In the genomic region with DNA sequence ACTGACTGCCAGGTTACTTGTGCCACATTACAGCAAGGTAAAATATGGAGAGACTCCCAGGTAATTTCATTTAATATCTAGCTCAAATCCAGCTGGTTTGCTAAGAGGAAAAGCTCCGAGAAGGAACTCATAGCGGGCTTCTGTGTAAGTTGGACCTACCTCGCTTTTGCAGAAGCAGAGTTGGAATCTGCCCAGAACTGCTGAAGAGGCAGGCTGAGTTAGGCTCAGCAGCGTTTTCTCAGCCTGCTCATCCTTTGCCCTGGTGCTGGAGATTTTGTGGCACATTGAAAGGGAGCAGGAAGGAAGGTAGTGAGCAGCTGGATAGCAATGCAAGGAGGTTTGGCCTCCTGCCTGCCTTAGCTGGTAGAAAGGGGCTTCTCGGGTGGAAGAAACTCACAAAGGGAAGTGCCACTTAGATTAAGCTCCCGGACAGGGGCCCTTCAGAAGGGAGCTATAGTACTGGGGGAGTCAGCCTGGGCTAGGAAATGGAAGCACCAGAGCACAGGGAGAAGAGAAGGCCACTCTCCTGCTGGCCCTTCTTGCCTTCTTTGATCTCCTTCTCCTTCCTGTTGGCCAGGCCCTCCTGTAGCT, we compare ENCODE assay signal across 21 mouse cellular contexts. TPM values are rescaled to one million over a fixed set of nuclear protein-coding genes. Genes with fewer than 3 reads are reported as not detected.
DNase-seq lines count a peak whose midpoint lies in the region; ATAC-seq and TF ChIP-seq lines count a peak whose summit lies in the region.
"Had no signal": no experiment of that assay in that cellular context is flagged by ENCODE, and none has a peak within 500 bp of the region (broad histone marks: within the 10 kb centered on the region; RNA-seq: fewer than 3 reads in every experiment).

No protein-coding gene starts in this region.

- peak overlapping the region; percentile 15; the same call in 1 of the 2 replicates for H3K27ac ChIP-seq in hindbrain, embryonic 13.5 days
- H3K27ac ChIP-seq in hindbrain, embryonic 12.5 days, result no peak overlapping the region
- H3K27ac ChIP-seq in lung, embryonic 14.5 days (ENCODE audit: low read depth), result no peak overlapping the region
- H3K27ac ChIP-seq in forebrain, embryonic 16.5 days (ENCODE audit: low read length), result no peak overlapping the region
- H3K27ac ChIP-seq: limb, embryonic 12.5 days had no signal

- TF ChIP-seq CTCF in lung, embryonic 14.5 days (IDR thresholded peaks at IDR 0.05; ENCODE audit: low read depth), result no peak

- 55% methylated on average over 6 of the region's 6 CpGs for WGBS in hindbrain, embryonic 13.5 days
- 53% methylated on average over 6 of the region's 6 CpGs for WGBS in hindbrain, embryonic 12.5 days
- WGBS in lung, embryonic 14.5 days, result 47% methylated on average over 6 of the region's 6 CpGs
- 31% methylated on average over 6 of the region's 6 CpGs for WGBS in forebrain, embryonic 16.5 days

- H3K4me1 ChIP-seq in hindbrain, embryonic 13.5 days (replicated peaks), result 0 out of 2 replicates have a peak, but pooled peaks cover 3% of the 10 kb centered on the region
- no peaks in the 10 kb centered on the region for H3K4me1 ChIP-seq in hindbrain, embryonic 12.5 days
- H3K4me1 ChIP-seq in lung, embryonic 14.5 days (ENCODE audit: insufficient read depth), result no peaks in the 10 kb centered on the region
- H3K4me1 ChIP-seq in forebrain, embryonic 16.5 days (replicated peaks; ENCODE audit: control insufficient read depth, insufficient read depth, low read length), result peaks cover 5% of the 10 kb centered on the region; the same call in 1 of the 2 replicates

- H3K4me3 ChIP-seq in hindbrain, embryonic 13.5 days, result no peak overlapping the region
- no peak overlapping the region for H3K4me3 ChIP-seq in hindbrain, embryonic 12.5 days
- H3K4me3 ChIP-seq in lung, embryonic 14.5 days (ENCODE audit: low read depth, low read length), result no peak overlapping the region
- no peak overlapping the region for H3K4me3 ChIP-seq in forebrain, embryonic 16.5 days (replicated peaks; ENCODE audit: low read length)
- H3K4me3 ChIP-seq: limb, embryonic 12.5 days had no signal

- H3K9me3 ChIP-seq in hindbrain, embryonic 13.5 days, result no peaks in the 10 kb centered on the region
- H3K9me3 ChIP-seq in hindbrain, embryonic 12.5 days (replicated peaks), result no peaks in the 10 kb centered on the region
- no peaks in the 10 kb centered on the region for H3K9me3 ChIP-seq in lung, embryonic 14.5 days (ENCODE audit: low read depth, low read length)
- H3K9me3 ChIP-seq in forebrain, embryonic 16.5 days (ENCODE audit: control insufficient read depth, low read length), result no peaks in the 10 kb centered on the region
- H3K9me3 ChIP-seq: limb, embryonic 12.5 days had no signal

- H3K36me3 ChIP-seq in hindbrain, embryonic 13.5 days, result no peaks in the 10 kb centered on the region
- no peaks in the 10 kb centered on the region for H3K36me3 ChIP-seq in hindbrain, embryonic 12.5 days
- H3K36me3 ChIP-seq in lung, embryonic 14.5 days (ENCODE audit: insufficient read depth), result no peaks in the 10 kb centered on the region
- H3K36me3 ChIP-seq in forebrain, embryonic 16.5 days (ENCODE audit: control insufficient read depth, insufficient read depth), result no peaks in the 10 kb centered on the region
- H3K36me3 ChIP-seq: limb, embryonic 12.5 days had no signal

- no peak overlapping the region for H3K4me2 ChIP-seq in hindbrain, embryonic 13.5 days
- no peak overlapping the region for H3K4me2 ChIP-seq in hindbrain, embryonic 12.5 days (replicated peaks)
- no peak overlapping the region for H3K4me2 ChIP-seq in lung, embryonic 14.5 days
- H3K4me2 ChIP-seq in forebrain, embryonic 16.5 days (ENCODE audit: low read length), result no peak overlapping the region
- H3K4me2 ChIP-seq: limb, embryonic 12.5 days had no signal

- H3K9ac ChIP-seq in hindbrain, embryonic 13.5 days, result no peak overlapping the region
- H3K9ac ChIP-seq in hindbrain, embryonic 12.5 days, result no peak overlapping the region
- no peak overlapping the region for H3K9ac ChIP-seq in lung, embryonic 14.5 days
- H3K9ac ChIP-seq in forebrain, embryonic 16.5 days (replicated peaks; ENCODE audit: low read depth, low read length), result no peak overlapping the region
- H3K9ac ChIP-seq: limb, embryonic 12.5 days had no signal

- peak; percentile 1 for DNase-seq in lung, embryonic 14.5 days
- no peak for DNase-seq in lung, postnatal 25 days (ENCODE audit: low spot score)
- DNase-seq in adrenal gland, adult (ENCODE audit: inconsistent age in 2 of 2, low spot score in 1 of 2), result no peak
- DNase-seq in left cerebral cortex, adult 9 months (ENCODE audit: low spot score in 2 of 2), result no peak
- DNase-seq: adrenal gland, postnatal 36 days; cerebellum, adult 9-10 months; lung, adult 18-20 months; lung, postnatal 4 days; thymus, postnatal 36 days had no signal

- ATAC-seq in hindbrain, embryonic 13.5 days (ENCODE audit: low FRiP score), result no peak
- ATAC-seq in hindbrain, embryonic 12.5 days (ENCODE audit: low FRiP score), result no peak
- ATAC-seq in lung, embryonic 14.5 days (ENCODE audit: insufficient read depth), result no peak
- ATAC-seq in forebrain, embryonic 16.5 days, result 0 out of 2 replicates have a peak, but pooled peaks have one; percentile 28
- peak; percentile 30 for ATAC-seq in megakaryocyte-erythroid progenitor cell, adult 5-6 weeks (replicated peaks; ENCODE audit: low FRiP score, low TSS enrichment, poor library complexity, severe bottlenecking)
- ATAC-seq: inflammation-experienced regulatory T-cells, adult 6 months; midbrain, embryonic 16.5 days had no signal

- no peaks in the 10 kb centered on the region for H3K27me3 ChIP-seq in hindbrain, embryonic 13.5 days
- no peaks in the 10 kb centered on the region for H3K27me3 ChIP-seq in hindbrain, embryonic 12.5 days
- H3K27me3 ChIP-seq in lung, embryonic 14.5 days (ENCODE audit: insufficient read depth, low read length), result no peaks in the 10 kb centered on the region
- no peaks in the 10 kb centered on the region for H3K27me3 ChIP-seq in forebrain, embryonic 16.5 days (replicated peaks; ENCODE audit: control insufficient read depth, insufficient read depth, low read length)
- H3K27me3 ChIP-seq: limb, embryonic 12.5 days had no signal

RNA-seq across cellular contexts. Expression of a gene that starts 10.1 kb away (rescaled TPM):
- polyA plus RNA-seq in hindbrain, embryonic 13.5 days (2015; fragmentation: Nextera tagmentation; extraction: Ambion mirVana), result 204 and 211 TPM in 2 replicates
- polyA plus RNA-seq in hindbrain, embryonic 12.5 days (2016; fragmentation: Nextera tagmentation; extraction: Ambion mirVana), result 186 and 191 TPM in 2 replicates
- 193 and 204 TPM in 2 replicates for polyA plus RNA-seq in lung, embryonic 14.5 days (2014; fragmentation: Nextera tagmentation; extraction: Ambion mirVana)
- 150 and 159 TPM in 2 replicates for polyA plus RNA-seq in forebrain, embryonic 16.5 days (2015; fragmentation: Nextera tagmentation; extraction: Ambion mirVana)
- total RNA-seq in megakaryocyte-erythroid progenitor cell, adult 5-6 weeks (2014; fragmentation: Nextera tagmentation), result 226 and 251 TPM in 2 replicates
- total RNA-seq in megakaryocyte-erythroid progenitor cell, adult 5-6 weeks (2017), result 263 and 514 TPM in 2 replicates

RNA-seq across cellular contexts. Expression of a gene that starts 10.5 kb away (rescaled TPM):
- polyA plus RNA-seq in hindbrain, embryonic 13.5 days (2015; fragmentation: Nextera tagmentation; extraction: Ambion mirVana), result 3.1 and 4.2 TPM in 2 replicates
- 4.8 TPM in 2 replicates for polyA plus RNA-seq in hindbrain, embryonic 12.5 days (2016; fragmentation: Nextera tagmentation; extraction: Ambion mirVana)
- 6.0 and 6.9 TPM in 2 replicates for polyA plus RNA-seq in lung, embryonic 14.5 days (2014; fragmentation: Nextera tagmentation; extraction: Ambion mirVana)
- 4.0 and 4.9 TPM in 2 replicates for polyA plus RNA-seq in forebrain, embryonic 16.5 days (2015; fragmentation: Nextera tagmentation; extraction: Ambion mirVana)
- total RNA-seq in megakaryocyte-erythroid progenitor cell, adult 5-6 weeks (2014; fragmentation: Nextera tagmentation), result 29.9 and 31.2 TPM in 2 replicates
- total RNA-seq in megakaryocyte-erythroid progenitor cell, adult 5-6 weeks (2017), result 24.8 and 27.8 TPM in 2 replicates

RNA-seq across cellular contexts. Expression of a gene that starts 57.5 kb away (rescaled TPM):
- polyA plus RNA-seq in hindbrain, embryonic 13.5 days (2015; fragmentation: Nextera tagmentation; extraction: Ambion mirVana), result not detected in 2 replicates
- polyA plus RNA-seq in hindbrain, embryonic 12.5 days (2016; fragmentation: Nextera tagmentation; extraction: Ambion mirVana), result 0.10 TPM in 1 of 2 replicates, not detected in the other
- polyA plus RNA-seq in lung, embryonic 14.5 days (2014; fragmentation: Nextera tagmentation; extraction: Ambion mirVana), result 0.05 TPM in 1 of 2 replicates, not detected in the other
- 0.14 TPM in 1 of 2 replicates, not detected in the other for polyA plus RNA-seq in forebrain, embryonic 16.5 days (2015; fragmentation: Nextera tagmentation; extraction: Ambion mirVana)
- total RNA-seq in megakaryocyte-erythroid progenitor cell, adult 5-6 weeks (2014; fragmentation: Nextera tagmentation), result not detected in 2 replicates
- total RNA-seq in megakaryocyte-erythroid progenitor cell, adult 5-6 weeks (2017), result not detected in 2 replicates
- total RNA-seq: adrenal gland, postnatal 36 days; gastrocnemius, adult 8-10 months; heart, adult 8-10 months had no signal
- polyA plus RNA-seq: C2C12; heart, embryonic 16.5 days; inflammation-experienced regulatory T-cells, adult 6 months; kidney, embryonic 16.5 days; limb, embryonic 12.5 days; midbrain, embryonic 16.5 days had no signal

Comparison
In these comparisons a context has a peak if more than half of its experiments do, and no peak if none do; other contexts are left out.
1. ATAC-seq: peak in forebrain, embryonic 16.5 days (single experiment) and megakaryocyte-erythroid progenitor cell, adult 5-6 weeks (single experiment); none in hindbrain, embryonic 13.5 days (single experiment), hindbrain, embryonic 12.5 days (single experiment) and lung, embryonic 14.5 days (single experiment).